Mouse (Mus musculus): ENCODE measurements around the gene Lmcd1. TPM values are rescaled to one million over a fixed set of nuclear protein-coding genes. Genes with fewer than 3 reads are reported as not detected.
"Not testable (repeated sequence)": the region's sequence is repeated elsewhere in the genome, so short reads cannot be mapped to it uniquely, and the experiment has no call there.

Gene Lmcd1
- total RNA-seq (2022): 10 to 100 TPM; 32.8 to 38.7 (median 36.6) TPM

- DNase-seq (ENCODE audit: low spot score): peak; percentile 94
These were observed at the start of gene Lmcd1 for GRCm38 (mm10) chr6:112273501-112274205. Gene Lmcd1 (plus strand): TSS chr6:112273758.

DNA sequence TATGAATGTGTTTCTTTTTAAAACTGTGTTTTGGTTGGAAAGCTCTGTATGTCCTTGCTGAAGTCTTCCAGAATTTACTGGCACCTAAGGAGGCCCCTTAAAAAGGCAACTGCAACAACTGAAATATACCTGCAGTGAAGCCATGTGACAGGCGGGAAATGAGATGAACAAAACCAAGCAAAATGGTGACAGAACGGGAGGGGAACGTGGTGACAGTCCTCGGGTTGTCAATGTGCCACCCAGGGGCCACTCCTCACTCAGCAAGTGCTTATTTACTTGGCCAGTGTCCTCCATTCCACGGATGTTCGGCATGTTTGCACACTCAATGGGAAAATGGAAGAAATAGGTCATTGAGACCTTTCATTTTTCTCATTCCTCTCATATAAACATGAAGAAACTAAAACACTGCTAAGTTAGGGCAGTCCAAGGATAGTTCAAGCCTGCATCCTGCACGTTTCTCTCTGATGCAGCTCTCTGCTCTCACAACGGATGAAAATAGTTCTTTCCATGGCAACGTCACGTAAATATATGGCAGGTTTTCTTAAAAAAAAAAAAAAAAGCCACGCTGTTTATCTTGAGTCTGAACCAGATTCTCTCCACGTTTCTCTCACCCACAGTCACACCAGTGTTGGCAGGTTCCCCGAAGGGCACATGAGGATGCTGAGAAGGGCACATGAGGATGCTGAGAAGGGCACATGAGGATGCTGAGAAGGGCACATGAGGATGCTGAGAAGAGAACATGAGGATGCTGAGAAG lies 49.5 kb upstream of the Lmcd1 start:
- no peak for DNase-seq (ENCODE audit: low spot score)

DNA sequence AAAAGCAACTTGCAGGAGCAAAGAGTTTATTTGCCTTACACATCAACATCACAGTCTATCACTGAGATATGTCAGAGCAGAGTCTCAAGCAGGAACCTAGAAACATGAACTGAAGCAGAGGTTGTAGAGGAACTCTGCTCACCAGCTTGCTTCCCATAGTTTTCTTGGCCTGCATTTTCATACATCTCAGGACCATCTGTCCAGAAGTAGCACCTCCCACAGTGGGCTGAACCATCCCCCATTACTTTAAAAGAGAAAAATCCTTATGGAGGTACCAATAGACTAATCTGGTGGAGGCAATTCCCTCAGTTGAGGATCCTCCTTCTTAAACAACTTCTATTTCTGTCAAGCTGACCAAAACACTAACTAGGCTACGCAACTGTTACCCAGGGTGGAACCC lies 36.8 kb upstream of the Lmcd1 start:
- DNase-seq (ENCODE audit: low spot score): no peak

DNA sequence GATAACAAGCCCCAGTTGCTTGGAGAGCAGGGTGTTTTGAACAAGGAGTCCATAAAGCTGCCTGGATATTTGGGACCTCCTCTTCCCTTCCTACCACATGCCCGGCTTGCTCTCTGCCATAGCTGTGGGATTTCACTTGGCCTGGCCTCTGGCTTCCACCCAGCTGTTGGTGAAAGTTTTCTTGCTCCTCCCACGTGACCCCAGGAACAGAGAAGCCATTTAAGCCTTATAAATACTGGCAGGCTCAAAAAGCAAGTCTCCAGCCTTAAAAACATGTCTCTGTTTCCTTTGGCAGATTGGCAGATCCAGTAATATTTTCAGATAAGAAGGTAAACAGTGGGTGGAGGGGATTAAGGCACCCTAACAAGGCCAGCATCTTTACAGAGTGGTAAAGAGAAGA lies 31.3 kb upstream of the Lmcd1 start:
- no peak for DNase-seq (ENCODE audit: low spot score)

GRCm38 (mm10) chr6:112245639-112246038 lies 27.9 kb upstream of the Lmcd1 start:
- peak; percentile 69 for DNase-seq (ENCODE audit: low spot score)

DNA sequence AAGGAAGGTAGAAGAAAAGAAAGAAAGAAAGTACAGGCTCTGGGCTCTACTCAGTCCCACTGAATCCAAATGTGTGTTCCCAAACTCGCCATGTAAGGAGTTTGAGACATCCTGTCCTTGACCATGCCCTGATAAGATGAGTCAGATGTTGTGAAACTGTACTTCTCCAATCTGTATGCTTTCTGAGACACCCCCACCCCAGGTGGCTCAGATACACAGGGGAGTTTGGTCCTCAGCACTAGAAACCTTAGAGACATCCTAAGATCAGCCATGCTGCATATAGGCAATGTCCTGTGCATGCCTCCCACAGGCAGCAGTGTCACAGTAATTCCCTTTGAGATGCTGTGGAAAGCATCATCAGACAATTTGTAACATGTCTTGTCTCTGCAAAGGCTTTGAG lies 26.9 kb upstream of the Lmcd1 start:
- no peak for DNase-seq (ENCODE audit: low spot score)

- not testable (repeated sequence) for DNase-seq (ENCODE audit: low spot score)
These were observed 19.6 kb upstream of the Lmcd1 start for GRCm38 (mm10) chr6:112253943-112254342.

- DNase-seq (ENCODE audit: low spot score): no peak
These were observed 18.6 kb upstream of the Lmcd1 start for GRCm38 (mm10) chr6:112254967-112255366.

GRCm38 (mm10) chr6:112255388-112256225 lies 18.0 kb upstream of the Lmcd1 start:
- no peak for DNase-seq (ENCODE audit: low spot score)

GRCm38 (mm10) chr6:112256599-112256998 lies 17.0 kb upstream of the Lmcd1 start:
- no peak for DNase-seq (ENCODE audit: low spot score)

DNA sequence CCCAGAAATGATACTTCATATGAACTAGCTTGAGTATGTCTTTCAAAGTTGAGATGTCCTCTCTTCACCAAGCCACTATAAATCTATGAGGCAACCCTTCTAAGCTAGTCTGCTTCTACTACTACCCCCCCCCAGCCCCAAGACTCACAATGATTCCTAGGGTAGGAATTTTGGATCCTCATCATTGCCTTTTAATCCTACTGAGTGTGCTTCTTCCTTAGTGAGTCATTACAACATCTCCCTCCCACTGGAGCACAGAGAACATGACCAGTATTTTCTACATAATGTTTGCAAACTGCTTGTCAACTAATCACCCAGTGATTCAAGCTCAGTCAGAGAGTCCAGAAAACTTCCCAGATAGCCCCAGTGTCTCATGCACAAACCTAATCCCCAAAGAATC lies 12.5 kb upstream of the Lmcd1 start:
- DNase-seq (ENCODE audit: low spot score): no peak

- DNase-seq (ENCODE audit: low spot score): no peak
These were observed 9.2 kb upstream of the Lmcd1 start for GRCm38 (mm10) chr6:112264321-112264720.

DNA sequence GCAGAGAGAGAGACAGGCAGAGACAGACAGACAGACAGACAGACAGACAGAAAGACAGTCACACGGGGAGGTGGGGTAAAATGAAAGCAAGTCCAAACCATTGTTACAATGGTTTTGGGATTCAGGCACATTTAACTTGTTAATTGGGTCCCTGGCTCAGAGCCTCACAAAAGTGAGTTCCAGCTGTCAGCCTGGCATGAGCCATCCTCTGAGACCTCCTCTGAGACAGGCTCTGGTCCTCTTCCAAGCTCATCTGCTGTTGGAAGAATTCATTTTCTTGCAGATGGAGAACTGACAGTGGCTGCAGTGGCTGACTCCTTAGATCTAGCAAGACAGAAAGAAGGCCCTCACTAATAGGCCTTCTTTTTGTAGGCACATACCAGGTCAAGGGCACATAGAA lies 6.9 kb upstream of the Lmcd1 start:
- no peak for DNase-seq (ENCODE audit: low spot score)

- DNase-seq (ENCODE audit: low spot score): no peak
These were observed 5.7 kb upstream of the Lmcd1 start for GRCm38 (mm10) chr6:112267661-112268357.

DNA sequence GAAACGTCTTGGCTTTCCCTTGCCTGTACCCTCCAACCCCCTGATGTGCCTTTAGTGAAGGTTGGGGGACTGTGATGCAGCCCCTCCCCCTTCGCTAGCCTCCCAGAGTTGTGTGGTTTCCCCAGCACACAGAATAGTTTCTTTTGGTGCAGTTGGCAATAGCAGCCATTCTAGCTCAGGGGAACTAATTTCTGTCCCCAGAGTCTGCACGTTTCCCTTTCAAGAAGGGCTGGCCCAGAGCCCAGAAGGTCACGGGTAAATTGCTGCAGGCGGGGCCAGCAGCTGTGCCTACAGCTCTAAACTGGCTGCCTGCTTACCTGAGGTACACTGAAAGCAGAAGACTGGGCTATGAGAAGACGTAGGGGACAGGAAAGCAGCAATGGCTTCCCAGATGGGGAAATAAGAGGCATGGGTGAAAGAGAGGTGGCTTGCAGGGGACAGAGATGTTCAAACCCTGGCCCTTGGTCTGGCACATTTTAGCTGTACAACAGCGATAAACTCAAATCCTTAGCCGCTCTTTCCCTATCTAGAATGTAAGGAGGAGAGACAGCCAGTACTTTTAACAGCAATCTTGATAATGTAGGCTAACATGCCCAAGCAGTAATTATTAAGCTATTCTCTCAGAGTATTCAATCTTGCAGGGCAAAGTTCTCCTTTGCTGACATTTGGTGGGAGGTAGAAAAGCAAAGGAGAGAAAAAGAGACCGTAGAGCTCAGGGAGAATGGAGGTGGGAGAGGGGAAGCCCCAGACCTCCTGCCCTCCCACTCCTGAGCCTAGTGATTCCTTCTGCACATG lies 900 bp downstream of the Lmcd1 start:
- peak; percentile 89 for DNase-seq (ENCODE audit: low spot score)

DNA sequence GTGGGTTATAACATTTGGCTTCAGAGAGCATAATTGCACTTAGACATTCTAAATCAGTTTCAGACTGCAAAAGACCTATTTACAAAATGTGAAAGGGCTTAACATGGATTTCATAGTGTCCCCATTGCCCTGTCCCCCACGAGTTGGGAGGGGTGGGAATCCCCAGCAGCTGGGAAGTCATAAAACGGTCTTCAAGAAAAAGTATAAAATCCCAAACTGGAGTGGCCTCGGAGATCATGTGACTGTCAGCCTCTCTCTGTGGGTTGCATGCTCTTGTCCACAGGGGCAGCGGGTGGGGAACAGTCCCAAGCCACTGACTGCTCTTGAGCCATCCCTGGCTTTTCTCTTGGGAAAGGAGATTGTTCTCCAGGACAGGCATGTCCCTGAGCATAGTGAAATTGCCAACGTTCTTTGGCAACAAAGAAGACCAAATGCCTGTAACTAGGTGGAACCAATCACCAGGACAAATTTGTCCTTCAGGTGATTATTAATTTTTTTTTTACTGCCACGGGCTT lies 2.2 kb downstream of the Lmcd1 start:
- DNase-seq (ENCODE audit: low spot score): no peak

- DNase-seq (ENCODE audit: low spot score): no peak
These were observed 5.2 kb downstream of the Lmcd1 start for GRCm38 (mm10) chr6:112278805-112279204.

DNA sequence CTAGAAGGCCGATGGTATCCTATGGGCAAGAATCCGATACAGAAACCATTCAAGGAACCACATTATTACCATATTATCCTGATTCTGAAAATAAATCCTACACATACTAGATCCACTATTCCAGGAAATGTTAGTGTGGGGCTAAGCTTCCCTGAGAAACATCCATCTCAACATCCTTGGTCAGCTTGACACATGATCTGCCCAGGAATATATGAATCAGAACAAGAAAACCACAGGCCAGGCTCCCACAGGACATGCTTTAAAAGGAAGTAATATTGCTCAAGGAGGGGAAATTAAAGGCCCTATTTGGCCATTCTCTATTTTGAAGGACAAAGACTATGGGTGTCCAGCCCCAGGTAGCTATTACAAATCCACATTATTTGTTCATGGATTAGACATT lies 6.6 kb downstream of the Lmcd1 start:
- no peak for DNase-seq (ENCODE audit: low spot score)

DNA sequence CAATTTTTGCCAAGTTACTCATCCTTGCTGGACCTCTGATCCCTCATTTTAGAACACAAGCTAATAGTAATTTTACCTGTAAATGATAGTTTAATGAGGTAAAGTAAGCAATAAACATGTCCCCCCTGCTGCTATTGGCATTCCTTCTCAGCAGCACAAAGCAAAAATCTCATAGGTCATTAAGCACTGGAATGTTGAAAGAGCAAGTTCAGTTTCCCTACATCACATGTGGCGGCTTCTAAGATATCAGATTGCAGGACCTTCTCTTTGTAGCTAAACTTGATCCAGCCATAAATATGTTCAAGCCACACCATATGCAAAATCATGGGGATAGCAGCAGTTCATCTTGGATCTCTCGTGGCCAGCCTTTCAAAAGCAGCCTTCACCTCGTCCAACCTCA lies 7.4 kb downstream of the Lmcd1 start:
- DNase-seq (ENCODE audit: low spot score): no peak

GRCm38 (mm10) chr6:112281935-112282334 lies 8.4 kb downstream of the Lmcd1 start:
- no peak for DNase-seq (ENCODE audit: low spot score)

DNA sequence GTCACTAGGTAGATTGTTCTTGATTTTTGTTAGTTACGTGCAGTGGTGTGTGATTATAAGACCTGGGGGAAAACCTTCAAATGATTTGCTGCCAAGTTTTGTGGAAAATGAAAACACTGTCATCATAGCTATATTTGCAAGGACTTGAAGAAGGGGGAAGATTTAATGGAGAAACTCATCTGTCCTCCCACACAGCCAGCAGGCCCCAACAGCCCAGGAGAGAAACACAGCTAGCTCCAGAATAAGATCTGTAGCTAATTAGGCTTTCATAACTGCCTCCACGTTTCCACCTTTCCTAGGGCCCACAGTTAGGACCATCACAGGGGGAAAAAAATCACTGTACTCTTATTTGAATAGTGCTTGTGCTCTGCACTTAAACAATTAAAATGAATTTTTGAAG lies 10.5 kb downstream of the Lmcd1 start:
- no peak for DNase-seq (ENCODE audit: low spot score)

All from heart, adult 8-10 months (tissue).